Comparison of ENCODE assay signal across 20 mouse cellular contexts in the genomic region with DNA sequence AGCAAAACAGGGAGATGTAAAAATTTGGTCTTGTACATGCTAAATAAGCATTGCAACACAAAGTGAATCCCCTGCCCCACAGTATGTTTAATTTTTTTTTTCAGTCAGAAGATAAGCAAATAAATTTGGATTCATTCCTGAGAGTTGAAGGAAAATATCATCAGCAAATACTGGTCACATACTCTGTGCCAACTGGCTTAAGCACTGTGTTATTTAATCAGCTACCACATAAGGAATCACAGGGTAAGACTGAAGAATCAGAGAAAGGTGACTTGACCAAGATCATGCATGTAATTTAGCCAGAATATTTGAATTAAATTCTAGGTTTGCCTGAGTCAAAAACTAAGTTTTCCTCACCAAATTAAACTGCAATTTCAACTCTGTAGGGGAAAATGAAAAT.
DNase-seq lines count a peak whose midpoint lies in the region.
"Had no signal": no experiment of that assay in that cellular context is flagged by ENCODE, and none has a peak within 500 bp of the region (broad histone marks: within the 10 kb centered on the region; RNA-seq: fewer than 3 reads in every experiment).

No protein-coding gene starts in this region.

- no peaks in the 10 kb centered on the region for H3K27me3 ChIP-seq in midbrain, embryonic 10.5 days (ENCODE audit: low read depth, poor library complexity, severe bottlenecking)
- H3K27me3 ChIP-seq: CH12.LX, Patski had no signal

- H3K4me3 ChIP-seq in midbrain, embryonic 10.5 days: no peak overlapping the region

- H3K4me1 ChIP-seq in midbrain, embryonic 10.5 days: no peaks in the 10 kb centered on the region

- H3K27ac ChIP-seq in midbrain, embryonic 10.5 days (replicated peaks): no peak overlapping the region

- DNase-seq in cerebellum, adult 9-10 months: peak; percentile 65
- DNase-seq in cerebellum, postnatal 4 days (ENCODE audit: low spot score in 2 of 2): no peak
- DNase-seq in A20 (ENCODE audit: low read depth, low spot score): peak; percentile 1
- peak; percentile 34 for DNase-seq in brain, adult 2 months (ENCODE audit: low read depth, low spot score)
- DNase-seq in urinary bladder, postnatal 36 days (ENCODE audit: low spot score in 2 of 2): no peak
- DNase-seq in midbrain, embryonic 10.5 days (ENCODE audit: low spot score): no peak
- DNase-seq: adrenal gland, adult 2 months; adrenal gland, adult 8-10 months; adrenal gland, postnatal 10 days; adrenal gland, postnatal 14 days; adrenal gland, postnatal 25 days; adrenal gland, postnatal 36 days; B cell, adult 2 months; cerebellum, adult 11 months; cerebellum, adult 11-12 months; cerebellum, adult 18-20 months; cerebellum, adult 8-10 months had no signal

- H3K9me3 ChIP-seq in midbrain, embryonic 10.5 days (replicated peaks): no peaks in the 10 kb centered on the region

- no peaks in the 10 kb centered on the region for H3K36me3 ChIP-seq in midbrain, embryonic 10.5 days
- H3K36me3 ChIP-seq: G1E had no signal

Comparison
In these comparisons a context has a peak if more than half of its experiments do, and no peak if none do; other contexts are left out.
1. DNase-seq: peak in cerebellum, adult 9-10 months (single experiment), A20 (single experiment) and brain, adult 2 months (single experiment); none in cerebellum, postnatal 4 days (0 of 2), urinary bladder, postnatal 36 days (0 of 2) and midbrain, embryonic 10.5 days (single experiment).